Mouse (Mus musculus): ENCODE results near the gene Tmem163. TPM values are rescaled to one million over a fixed set of nuclear protein-coding genes. Genes with fewer than 3 reads are reported as not detected.

Tmem163 gene
- polyA plus RNA-seq, 1 experiment from 2014 or later = 8.7 TPM

DNA sequence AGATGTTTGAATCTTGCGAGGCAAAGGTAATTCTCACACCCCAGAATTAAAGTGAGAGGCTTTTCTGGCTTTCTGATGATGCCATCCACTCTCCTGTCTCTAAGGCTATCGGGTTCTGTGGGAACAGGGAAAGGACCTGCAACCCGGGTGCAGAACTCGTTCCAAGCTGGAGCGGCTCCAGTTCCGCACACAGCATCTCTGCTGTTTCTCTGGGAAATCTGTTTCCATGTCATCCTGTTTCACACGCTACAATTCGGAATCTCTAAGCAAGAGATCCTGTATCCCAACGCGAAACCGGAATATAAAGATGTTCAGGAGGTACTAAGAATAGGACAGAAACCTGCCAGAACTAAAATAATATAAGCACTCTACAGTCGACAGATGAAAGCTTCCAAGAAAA, 3.2 kb downstream of the Tmem163 start:
- Histone ChIP-seq H3K4me3 (no peak overlapping the region), H3K4me2 (replicated peaks) (no peak overlapping the region), H3K27me3 (peaks cover 68% of the 10 kb centered on the region), H3K27ac (no peak overlapping the region), H3K9me3 (no peaks in the 10 kb centered on the region), H3K9ac (no peak overlapping the region), H3K4me1 (peaks cover 12% of the 10 kb centered on the region; the same call in 1 of the 2 replicates), H3K36me3 (no peaks in the 10 kb centered on the region)
- 29% methylated on average over 12 of the region's 12 CpGs for WGBS
- ATAC-seq (ENCODE audit: insufficient number of reproducible peaks, insufficient read depth, low FRiP score, low TSS enrichment) = no peak

DNA sequence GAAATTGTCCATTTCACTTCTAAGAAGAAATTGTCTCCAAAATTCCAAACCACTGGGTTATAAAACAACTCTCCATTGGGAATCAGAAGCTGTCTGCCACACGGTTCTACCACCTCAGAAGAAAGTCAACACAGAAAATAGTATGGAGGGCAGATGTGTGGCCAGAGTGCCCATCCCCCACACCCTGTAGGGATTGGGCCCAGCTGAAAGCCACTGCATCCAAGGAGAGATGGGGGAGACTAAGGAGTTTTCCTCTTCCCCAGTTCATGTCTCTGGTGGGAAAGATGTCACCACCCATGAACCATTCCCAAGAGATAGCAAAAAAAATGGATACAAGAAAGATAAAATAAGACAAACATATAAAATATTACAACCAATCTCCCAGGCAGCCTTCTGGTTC, 4.1 kb downstream of the Tmem163 start:
- 29% methylated on average over 1 of the region's 1 CpGs for WGBS
- H3K27ac ChIP-seq = no peak overlapping the region
- H3K9ac ChIP-seq = no peak overlapping the region

DNA sequence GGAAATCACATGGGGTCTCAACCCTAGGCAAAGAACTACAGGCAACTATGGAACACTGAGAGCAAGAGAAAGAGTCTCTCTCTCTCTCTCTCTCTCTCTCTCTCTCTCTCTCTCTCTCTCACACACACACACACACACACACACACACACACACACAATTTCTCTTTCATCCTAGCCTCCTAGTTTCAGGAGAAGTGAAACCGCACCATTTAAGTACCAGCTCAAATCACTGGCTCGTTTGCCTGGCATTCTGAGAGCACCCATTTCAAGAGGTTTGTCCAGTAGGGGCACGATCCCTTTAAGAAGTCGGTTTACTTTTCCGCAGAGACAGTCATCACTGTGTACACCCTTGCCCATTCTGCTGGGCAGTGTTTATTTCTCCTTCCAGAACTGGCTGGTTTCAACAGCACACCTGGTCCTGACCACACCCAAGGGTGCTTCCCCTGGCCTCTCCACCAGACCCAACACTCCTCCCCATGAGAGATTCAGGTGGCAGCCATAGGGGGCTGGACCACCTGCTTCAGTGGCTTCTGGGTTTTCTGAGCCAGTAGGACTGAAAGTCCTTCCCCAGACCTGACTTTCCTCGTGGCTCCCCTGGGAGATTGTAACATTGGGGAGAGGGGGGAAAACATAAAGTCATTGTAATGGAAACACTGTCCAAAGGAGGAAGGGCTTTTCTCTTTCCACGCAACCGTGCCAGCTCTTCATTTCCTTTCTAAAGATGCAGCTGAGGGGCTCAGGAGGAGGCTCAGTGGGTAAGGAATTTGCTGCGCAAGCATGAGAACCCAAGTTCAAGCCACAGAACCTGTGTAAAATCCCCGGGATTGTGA, 5.9 kb downstream of the Tmem163 start:
- H3K4me1 ChIP-seq = peaks cover 12% of the 10 kb centered on the region; the same call in 1 of the 2 replicates
- no peak overlapping the region for H3K4me2 ChIP-seq (replicated peaks)
- H3K36me3 ChIP-seq = no peaks in the 10 kb centered on the region
- no peak overlapping the region for H3K4me3 ChIP-seq
- H3K9me3 ChIP-seq = 0 out of 2 replicates have a peak, but pooled peaks cover 4% of the 10 kb centered on the region
- H3K27ac ChIP-seq = no peak overlapping the region
- ATAC-seq (ENCODE audit: insufficient number of reproducible peaks, insufficient read depth, low FRiP score, low TSS enrichment) = no peak
- no peak overlapping the region for H3K9ac ChIP-seq
- WGBS = 72% methylated on average over 10 of the region's 10 CpGs
- peaks cover 48% of the 10 kb centered on the region for H3K27me3 ChIP-seq

More for the DNA sequence above, 4.1 kb downstream of the Tmem163 start:
- H3K4me3 ChIP-seq = no peak overlapping the region
- ATAC-seq (ENCODE audit: insufficient number of reproducible peaks, insufficient read depth, low FRiP score, low TSS enrichment) = no peak
- H3K4me2 ChIP-seq (replicated peaks) = no peak overlapping the region
- H3K27me3 ChIP-seq = peaks cover 63% of the 10 kb centered on the region
- H3K4me1 ChIP-seq = peaks cover 12% of the 10 kb centered on the region; the same call in 1 of the 2 replicates
- no peaks in the 10 kb centered on the region for H3K9me3 ChIP-seq
- no peaks in the 10 kb centered on the region for H3K36me3 ChIP-seq

DNA sequence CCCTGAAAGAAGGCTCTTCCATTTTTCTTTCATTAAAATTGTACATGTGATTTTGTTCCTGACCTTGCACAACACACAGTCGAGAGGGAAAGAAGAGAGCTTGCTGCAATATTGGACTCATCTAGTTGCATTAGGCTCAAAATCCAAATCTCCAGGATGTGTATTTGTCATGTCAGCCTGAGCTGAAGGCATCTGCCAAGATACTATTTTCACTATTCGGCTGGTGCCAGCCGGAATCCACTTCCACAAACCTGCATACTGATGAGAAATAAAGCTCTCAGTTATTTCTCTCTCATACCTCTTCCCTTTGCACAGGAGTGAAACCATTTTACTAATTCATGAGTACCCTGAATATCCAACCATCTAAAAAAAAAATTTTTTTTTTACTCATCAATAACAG, 11.2 kb downstream of the Tmem163 start:
- Histone ChIP-seq H3K9me3 (0 out of 2 replicates have a peak, but pooled peaks cover 4% of the 10 kb centered on the region), H3K27ac (no peak overlapping the region), H3K9ac (no peak overlapping the region), H3K36me3 (no peaks in the 10 kb centered on the region), H3K4me2 (replicated peaks) (no peak overlapping the region), H3K4me1 (peaks cover 2% of the 10 kb centered on the region; the same call in 1 of the 2 replicates), H3K4me3 (no peak overlapping the region), H3K27me3 (no peaks in the 10 kb centered on the region)
- ATAC-seq (ENCODE audit: insufficient number of reproducible peaks, insufficient read depth, low FRiP score, low TSS enrichment) = no peak
- 85% methylated on average over 3 of the region's 3 CpGs for WGBS

DNA sequence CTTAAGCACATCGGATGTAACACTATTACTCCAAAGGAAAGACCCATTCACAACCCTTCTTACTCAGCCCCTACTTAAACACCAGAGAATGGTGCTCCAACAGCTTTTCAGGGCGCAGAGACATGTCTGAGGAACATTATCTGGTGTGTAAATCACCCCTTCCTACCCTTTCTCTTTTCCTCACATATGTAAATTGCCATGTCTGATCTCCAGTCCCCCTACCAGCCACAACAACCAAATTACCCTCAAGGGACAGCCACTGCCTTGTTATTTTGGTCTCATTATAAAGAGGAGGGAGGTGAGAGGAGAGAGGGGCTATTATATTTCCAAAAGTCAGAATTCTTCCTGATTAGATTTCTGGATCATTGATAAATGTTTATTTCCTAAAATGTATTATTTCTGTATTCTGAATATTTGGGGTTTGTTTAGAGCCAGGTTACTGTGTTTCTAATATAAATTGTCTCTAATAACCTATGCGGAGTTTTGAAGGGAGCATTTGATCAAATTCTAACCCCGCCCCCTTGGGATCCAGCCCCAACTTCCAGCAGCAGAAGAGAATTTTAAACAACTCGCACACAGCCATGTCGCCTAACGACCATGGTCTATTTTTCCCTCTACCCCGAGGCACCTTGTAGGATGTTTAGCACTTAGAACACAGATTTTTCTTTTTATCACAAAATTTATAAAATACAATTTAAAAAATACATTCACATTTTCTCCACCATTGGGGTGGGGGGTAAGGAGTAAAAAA, 12.1 kb downstream of the Tmem163 start:
- Histone ChIP-seq H3K4me1 (peaks cover 2% of the 10 kb centered on the region; the same call in 1 of the 2 replicates), H3K36me3 (no peaks in the 10 kb centered on the region), H3K27ac (no peak overlapping the region), H3K4me3 (no peak overlapping the region), H3K9me3 (0 out of 2 replicates have a peak, but pooled peaks cover 4% of the 10 kb centered on the region), H3K9ac (no peak overlapping the region), H3K4me2 (replicated peaks) (no peak overlapping the region), H3K27me3 (no peaks in the 10 kb centered on the region)
- no peak for ATAC-seq (ENCODE audit: insufficient number of reproducible peaks, insufficient read depth, low FRiP score, low TSS enrichment)
- WGBS = 53% methylated on average over 8 of the region's 8 CpGs

DNA sequence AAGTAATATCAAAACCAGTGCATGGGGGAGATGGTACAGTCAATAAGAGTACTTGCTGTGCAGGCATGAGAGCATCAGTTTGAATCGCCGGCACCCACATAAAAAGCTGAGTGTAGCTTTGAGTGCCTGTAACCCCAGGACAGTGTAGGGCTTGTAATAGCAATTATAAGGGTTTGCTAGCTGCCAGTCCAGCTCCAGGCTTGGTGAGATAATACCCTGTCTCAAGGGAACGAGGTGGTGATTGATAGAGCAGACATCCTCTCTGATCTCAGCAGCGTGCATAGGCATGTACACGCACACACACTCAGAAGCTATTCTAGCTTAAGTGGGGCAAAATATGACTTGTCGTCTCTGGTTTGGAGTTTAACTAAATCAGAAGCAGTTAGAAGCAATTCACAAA, 13.1 kb downstream of the Tmem163 start:
- WGBS = 70% methylated on average over 6 of the region's 6 CpGs
- Histone ChIP-seq H3K4me2 (replicated peaks) (no peak overlapping the region), H3K27ac (no peak overlapping the region), H3K9ac (no peak overlapping the region), H3K4me1 (peaks cover 3% of the 10 kb centered on the region; the same call in 1 of the 2 replicates), H3K4me3 (no peak overlapping the region), H3K9me3 (0 out of 2 replicates have a peak, but pooled peaks cover 4% of the 10 kb centered on the region), H3K36me3 (no peaks in the 10 kb centered on the region), H3K27me3 (no peaks in the 10 kb centered on the region)
- ATAC-seq (ENCODE audit: insufficient number of reproducible peaks, insufficient read depth, low FRiP score, low TSS enrichment) = no peak

DNA sequence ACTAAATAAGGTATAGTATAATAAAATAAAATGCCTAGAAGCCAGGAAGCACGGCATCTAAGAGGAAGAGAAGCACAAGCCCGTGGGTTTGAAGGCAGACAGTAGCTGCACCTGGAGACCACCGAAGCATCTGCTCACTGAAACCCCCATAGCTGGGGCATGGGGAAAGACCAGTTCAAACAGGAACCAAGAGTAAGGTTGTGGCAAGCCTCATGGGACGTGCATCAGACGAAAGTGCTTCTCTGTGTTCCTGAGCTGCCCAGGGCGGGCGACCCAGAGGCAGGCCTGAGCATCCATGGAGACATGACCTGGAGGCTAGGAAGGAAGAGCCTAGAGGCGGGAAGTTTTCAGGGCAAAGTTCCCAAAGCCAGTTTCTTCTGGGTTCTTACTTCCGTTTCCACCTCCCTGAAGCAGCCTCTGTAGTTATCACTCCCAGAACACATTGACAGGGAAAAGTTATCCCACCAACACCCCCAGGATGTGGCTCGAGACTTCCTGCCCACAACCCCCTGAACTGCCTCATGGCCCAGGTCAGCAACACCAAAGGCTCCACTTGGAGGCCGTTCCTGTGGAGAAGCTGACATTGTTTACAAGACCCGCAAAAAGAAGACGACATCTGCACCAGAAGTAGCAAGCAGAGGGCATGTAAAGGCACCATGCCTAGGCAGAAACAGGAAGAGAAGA, 16.8 kb downstream of the Tmem163 start:
- Histone ChIP-seq H3K27me3 (no peaks in the 10 kb centered on the region), H3K4me1 (peaks cover 7% of the 10 kb centered on the region; the same call in 1 of the 2 replicates), H3K4me2 (replicated peaks) (no peak overlapping the region), H3K27ac (no peak overlapping the region), H3K9me3 (no peaks in the 10 kb centered on the region), H3K4me3 (no peak overlapping the region), H3K36me3 (no peaks in the 10 kb centered on the region), H3K9ac (no peak overlapping the region)
- 73% methylated on average over 13 of the region's 13 CpGs for WGBS
- ATAC-seq (ENCODE audit: insufficient number of reproducible peaks, insufficient read depth, low FRiP score, low TSS enrichment) = no peak

DNA sequence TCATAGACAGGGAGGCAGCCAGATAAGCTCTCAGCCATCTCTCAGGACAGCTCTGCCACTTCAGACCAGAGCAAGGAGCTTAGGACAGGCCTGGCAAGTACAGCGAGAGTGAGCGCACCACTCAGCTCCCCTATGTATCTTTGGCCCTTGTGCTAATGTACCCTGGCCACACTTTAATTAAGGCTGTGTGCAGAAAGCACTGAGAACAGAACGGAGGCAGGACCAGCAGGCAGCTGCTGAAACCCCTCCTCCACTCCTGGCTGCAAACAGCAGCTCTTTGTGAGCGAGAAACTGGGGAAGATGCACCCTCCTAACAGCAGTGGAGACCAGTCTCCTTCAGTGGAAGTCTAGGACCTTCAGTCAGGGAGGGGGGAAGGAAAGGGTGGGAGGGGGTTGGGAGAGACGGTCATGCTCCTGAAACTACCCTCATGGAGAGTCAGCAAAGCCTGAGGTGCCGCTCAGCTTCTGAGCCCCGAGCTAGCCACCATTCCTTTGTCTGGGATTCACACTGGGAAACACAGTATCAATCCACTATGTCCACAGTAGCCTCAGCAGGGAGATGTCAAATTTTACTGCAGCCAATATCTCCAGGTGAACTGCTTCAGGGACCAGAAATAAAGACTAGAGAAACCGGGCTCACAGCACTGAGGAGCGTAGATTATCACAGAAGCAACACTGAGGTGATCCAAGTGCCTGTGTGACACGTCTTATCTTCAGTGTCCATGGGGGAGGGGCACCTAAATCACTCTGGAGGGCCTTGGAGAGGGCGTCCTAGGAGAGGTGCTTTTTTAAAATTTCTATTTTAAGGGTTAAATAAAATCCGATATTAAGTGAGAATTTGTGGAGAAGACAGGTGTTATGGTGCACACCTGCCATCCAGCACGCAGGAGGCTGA, 18.0 kb downstream of the Tmem163 start:
- 32% methylated on average over 13 of the region's 13 CpGs for WGBS
- Histone ChIP-seq H3K9ac (no peak overlapping the region), H3K4me1 (0 out of 2 replicates have a peak, but pooled peaks cover 4% of the 10 kb centered on the region), H3K9me3 (no peaks in the 10 kb centered on the region), H3K4me3 (no peak overlapping the region), H3K4me2 (replicated peaks) (peak overlapping the region; percentile 14), H3K27ac (no peak overlapping the region), H3K36me3 (no peaks in the 10 kb centered on the region), H3K27me3 (no peaks in the 10 kb centered on the region)
- ATAC-seq (ENCODE audit: insufficient number of reproducible peaks, insufficient read depth, low FRiP score, low TSS enrichment) = peak; percentile 49

DNA sequence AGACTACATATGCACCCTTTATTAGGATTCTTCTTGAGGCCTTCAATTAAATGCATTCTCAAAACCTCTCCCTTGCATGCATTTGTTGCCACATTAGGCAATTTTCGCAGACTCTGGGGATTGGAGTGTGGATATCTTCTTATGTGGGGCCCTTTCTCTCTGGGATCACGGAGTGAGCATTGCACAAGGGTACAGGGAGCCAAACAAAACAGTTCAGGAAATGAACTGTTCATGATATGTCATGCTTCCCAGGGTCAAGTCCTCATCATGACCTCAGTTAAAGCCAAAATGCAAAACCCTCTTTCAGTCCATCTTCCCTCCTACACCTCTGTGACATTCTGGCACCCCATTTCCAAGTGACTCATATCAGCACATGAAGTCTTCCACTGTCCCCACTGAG, 27.8 kb downstream of the Tmem163 start:
- H3K9me3 ChIP-seq = no peaks in the 10 kb centered on the region
- H3K27ac ChIP-seq = no peak overlapping the region
- ATAC-seq (ENCODE audit: insufficient number of reproducible peaks, insufficient read depth, low FRiP score, low TSS enrichment) = no peak
- H3K4me1 ChIP-seq = no peaks in the 10 kb centered on the region
- H3K27me3 ChIP-seq = no peaks in the 10 kb centered on the region
- no peaks in the 10 kb centered on the region for H3K36me3 ChIP-seq
- no peak overlapping the region for H3K4me2 ChIP-seq (replicated peaks)
- no peak overlapping the region for H3K4me3 ChIP-seq
- H3K9ac ChIP-seq = no peak overlapping the region
- WGBS = 85% methylated on average over 2 of the region's 2 CpGs

DNA sequence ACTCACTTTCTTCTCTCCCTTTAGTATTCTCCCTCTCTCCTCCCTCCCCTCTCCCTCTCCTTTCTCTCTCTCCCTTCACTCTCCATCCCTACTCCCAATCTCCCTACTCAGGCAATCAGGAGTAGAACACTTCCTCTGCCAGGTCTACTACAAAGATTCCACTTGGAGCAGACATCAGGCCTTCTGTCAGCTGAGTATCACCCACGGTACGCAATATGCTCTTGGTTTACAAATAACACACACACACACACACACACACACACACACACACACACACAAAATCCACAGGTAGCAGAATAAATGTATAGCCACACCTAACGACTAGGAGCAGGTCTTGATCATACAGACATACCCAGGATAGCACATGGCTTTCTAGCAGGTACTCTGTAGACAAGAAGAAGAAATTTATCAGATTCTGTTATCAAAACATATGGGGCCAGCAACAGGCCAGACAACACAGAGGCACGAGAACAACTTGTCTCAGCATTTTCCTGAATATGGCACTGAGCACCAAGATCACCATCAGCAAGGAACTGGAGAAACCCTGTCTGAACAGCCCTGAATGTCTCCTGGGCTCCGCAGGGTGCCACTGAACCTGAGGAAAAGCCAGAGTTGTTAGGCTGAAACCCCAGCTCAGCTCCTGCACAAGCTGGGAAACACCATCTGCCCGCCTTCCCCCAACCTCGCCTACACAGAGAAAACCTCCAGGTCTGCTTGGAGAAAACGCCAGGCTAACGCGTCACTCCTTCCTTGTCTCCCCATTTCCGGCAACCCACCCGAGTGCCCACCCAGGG, 36.2 kb downstream of the Tmem163 start:
- no peak overlapping the region for H3K4me2 ChIP-seq (replicated peaks)
- no peak for ATAC-seq (ENCODE audit: insufficient number of reproducible peaks, insufficient read depth, low FRiP score, low TSS enrichment)
- no peaks in the 10 kb centered on the region for H3K36me3 ChIP-seq
- WGBS = 84% methylated on average over 12 of the region's 12 CpGs
- H3K4me1 ChIP-seq = no peaks in the 10 kb centered on the region
- H3K9me3 ChIP-seq = no peaks in the 10 kb centered on the region
- no peak overlapping the region for H3K4me3 ChIP-seq
- H3K27me3 ChIP-seq = no peaks in the 10 kb centered on the region
- H3K27ac ChIP-seq = no peak overlapping the region
- H3K9ac ChIP-seq = no peak overlapping the region

Data from embryonic facial prominence, embryonic 12.5 days (tissue).